Mouse (Mus musculus) midbrain, embryonic 16.5 days (tissue): ENCODE results near the gene Gpatch8. TPM values are rescaled to one million over a fixed set of nuclear protein-coding genes. Genes with fewer than 3 reads are reported as not detected.

ENCODE experiments used
- ATAC-seq: fragments of 200-750 bp; cut with Nextera tagmentation; 2 replicates; pipeline ENCODE4 v1.8.0; 2017; ENCODE audit warnings: moderate TSS enrichment
- H3K27ac ChIP-seq: fragments of 300-500 bp; sonication (generic); 2 replicates; pipeline ENCODE4 v1.5.1; 2014; ENCODE audit warnings: mild to moderate bottlenecking, low read length, mixed read lengths
- H3K27me3 ChIP-seq: fragments of 300-500 bp; sonication (generic); 2 replicates; pipeline ENCODE4 v1.6.1; 2014; ENCODE audit warnings: low read depth, low read length, mixed read lengths; ENCODE audit not compliant: control insufficient read depth, insufficient read depth
- H3K36me3 ChIP-seq: fragments of 300-500 bp; sonication (generic); 2 replicates; pipeline ENCODE4 v1.6.1; 2014; ENCODE audit warnings: mild to moderate bottlenecking, low read length, moderate library complexity, mixed read lengths; ENCODE audit not compliant: control insufficient read depth, insufficient read depth
- H3K4me1 ChIP-seq: fragments of 300-500 bp; sonication (generic); 2 replicates; pipeline ENCODE4 v1.6.1; 2014; ENCODE audit warnings: mild to moderate bottlenecking, low read length, mixed read lengths; ENCODE audit not compliant: control insufficient read depth, insufficient read depth
- H3K4me2 ChIP-seq: fragments of 300-500 bp; sonication (generic); 2 replicates; pipeline ENCODE4 v1.6.1; 2014; ENCODE audit warnings: mild to moderate bottlenecking, low read length, mixed read lengths
- H3K4me3 ChIP-seq: fragments of 300-500 bp; sonication (generic); 2 replicates; pipeline ENCODE4 v1.5.1; 2014; ENCODE audit warnings: low read depth, mild to moderate bottlenecking, low read length, moderate library complexity, mixed read lengths
- H3K9ac ChIP-seq: fragments of 300-500 bp; sonication (generic); 2 replicates; pipeline ENCODE4 v1.6.1; 2014; ENCODE audit warnings: low read depth, low read length, mixed read lengths
- H3K9me3 ChIP-seq: fragments of 300-500 bp; sonication (generic); replicated peaks from 2 replicates; pipeline ENCODE4 v1.6.1; 2014; ENCODE audit warnings: mild to moderate bottlenecking, low read length, mixed read lengths; ENCODE audit not compliant: control insufficient read depth, poor library complexity, severe bottlenecking
- WGBS: fragments of 180-500 bp; shearing (Covaris S2); extraction: QIAGEN DNeasy Blood & Tissue Kit; methylation state at CpG from one replicate; pipeline ENCODE4 v1.1.7; 2014; 5-methylcytosine and 5-hydroxymethylcytosine counted together
- polyA plus RNA-seq: library from polyadenylated mRNA; unstranded; fragments of >200 nt; fragmentation: Nextera tagmentation; extraction: Ambion mirVana; gene quantifications from 2 replicates; pipeline ENCODE4 v1.2.1, GENCODE M21; 2015

Gene Gpatch8
- polyA plus RNA-seq, 1 experiment from 2014 or later: 64.1 TPM

DNA sequence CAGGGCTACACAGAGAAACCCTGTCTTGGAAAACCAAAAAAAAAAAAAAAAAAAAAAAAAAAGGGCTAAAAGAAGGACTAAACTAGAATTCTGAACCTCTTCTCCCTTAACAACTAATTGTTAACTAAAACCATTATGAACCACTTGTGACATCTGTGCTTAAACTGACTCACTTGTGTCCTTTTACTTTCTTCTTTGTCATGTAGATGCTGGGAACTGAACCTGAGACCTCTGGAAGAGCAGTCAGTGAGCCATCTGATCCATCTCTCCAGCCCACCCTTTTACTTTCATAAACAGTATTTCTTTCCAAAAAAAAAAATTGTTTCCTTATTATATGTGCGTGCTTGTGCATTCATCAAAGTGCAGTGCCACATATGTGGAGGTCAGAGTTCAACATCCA lies 16.5 kb downstream of the Gpatch8 start:
- no peak for ATAC-seq
- Histone ChIP-seq H3K4me1 (no peaks in the 10 kb centered on the region), H3K9ac (no peak overlapping the region), H3K4me3 (no peak overlapping the region), H3K27me3 (no peaks in the 10 kb centered on the region), H3K36me3 (peaks cover 4% of the 10 kb centered on the region; the same call in 1 of the 2 replicates), H3K27ac (no peak overlapping the region), H3K4me2 (no peak overlapping the region), H3K9me3 (no peaks in the 10 kb centered on the region)
- 71% methylated on average over 1 of the region's 1 CpGs for WGBS

DNA sequence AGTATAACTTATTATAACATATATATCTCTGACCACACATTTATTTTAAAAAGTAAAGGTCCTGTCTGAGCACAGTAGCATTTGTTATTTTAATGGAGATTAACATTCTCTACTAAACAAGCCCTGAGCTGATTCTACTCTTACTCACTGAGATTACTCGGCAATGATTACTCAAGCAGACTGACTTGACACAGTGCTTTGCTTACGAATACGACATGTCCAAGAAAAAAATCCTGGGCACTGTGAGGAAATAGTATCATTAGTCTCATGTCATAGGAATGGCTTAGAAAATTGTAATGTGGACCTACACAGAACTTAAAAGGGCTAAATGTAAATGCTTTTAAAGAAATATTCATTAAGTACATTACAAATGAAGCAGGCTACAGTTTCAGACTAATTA lies 20.0 kb downstream of the Gpatch8 start:
- no peak overlapping the region for H3K4me2 ChIP-seq
- peaks cover 4% of the 10 kb centered on the region; the same call in 1 of the 2 replicates for H3K36me3 ChIP-seq
- H3K4me3 ChIP-seq: no peak overlapping the region
- H3K9me3 ChIP-seq: no peaks in the 10 kb centered on the region
- no peak for ATAC-seq
- H3K27ac ChIP-seq: no peak overlapping the region
- 54% methylated on average over 3 of the region's 3 CpGs for WGBS
- H3K4me1 ChIP-seq: peaks cover 2% of the 10 kb centered on the region; the same call in 1 of the 2 replicates
- no peaks in the 10 kb centered on the region for H3K27me3 ChIP-seq
- no peak overlapping the region for H3K9ac ChIP-seq

DNA sequence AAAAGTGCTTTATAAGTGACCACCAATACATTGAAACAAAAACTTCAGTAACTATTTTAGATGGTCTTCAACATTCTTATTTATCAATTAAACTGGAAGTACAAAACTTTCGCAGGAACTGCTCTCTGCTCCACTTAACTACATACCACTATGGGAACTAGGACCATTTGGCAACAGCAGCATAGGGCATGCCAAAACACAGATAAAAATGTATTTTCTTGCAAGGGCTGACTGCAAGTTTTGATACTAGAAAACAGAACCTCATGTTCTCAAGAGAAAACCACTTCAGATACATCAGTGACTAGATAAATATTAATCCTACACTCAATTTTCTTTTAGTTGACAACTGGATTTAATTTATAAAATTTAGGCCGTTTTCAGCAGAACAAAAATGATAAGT lies 22.1 kb downstream of the Gpatch8 start:
- no peak overlapping the region for H3K4me2 ChIP-seq
- 94% methylated on average over 2 of the region's 2 CpGs for WGBS
- no peak for ATAC-seq
- H3K9me3 ChIP-seq: no peaks in the 10 kb centered on the region
- peaks cover 4% of the 10 kb centered on the region; the same call in 1 of the 2 replicates for H3K36me3 ChIP-seq
- H3K4me3 ChIP-seq: no peak overlapping the region
- peaks cover 2% of the 10 kb centered on the region; the same call in 1 of the 2 replicates for H3K4me1 ChIP-seq
- no peak overlapping the region for H3K27ac ChIP-seq
- H3K27me3 ChIP-seq: no peaks in the 10 kb centered on the region
- no peak overlapping the region for H3K9ac ChIP-seq

DNA sequence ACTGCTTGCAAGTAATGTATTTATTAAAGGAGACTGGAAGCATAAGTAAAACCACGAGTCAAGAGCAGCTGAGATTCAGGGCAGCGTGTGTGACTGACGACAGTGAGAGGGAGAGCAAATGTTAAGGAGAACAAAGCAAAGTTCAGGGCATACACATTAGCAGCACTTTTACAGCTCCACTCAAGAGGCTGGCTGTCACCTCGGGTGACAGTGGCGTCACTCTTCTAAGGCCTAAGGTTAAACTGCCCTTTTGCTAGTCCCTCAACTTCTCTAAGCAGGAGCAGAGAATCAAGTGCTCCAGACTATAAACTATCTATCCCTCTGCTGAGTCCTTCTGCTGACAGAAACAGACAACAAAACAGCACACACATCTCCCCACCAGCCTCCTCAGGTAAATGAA lies 24.8 kb downstream of the Gpatch8 start:
- Histone ChIP-seq H3K4me2 (no peak overlapping the region), H3K4me1 (peaks cover 6% of the 10 kb centered on the region; the same call in 1 of the 2 replicates), H3K27me3 (no peaks in the 10 kb centered on the region), H3K36me3 (no peaks in the 10 kb centered on the region), H3K4me3 (no peak overlapping the region), H3K9me3 (no peaks in the 10 kb centered on the region), H3K9ac (no peak overlapping the region), H3K27ac (no peak overlapping the region)
- no peak for ATAC-seq
- WGBS: 58% methylated on average over 5 of the region's 5 CpGs

DNA sequence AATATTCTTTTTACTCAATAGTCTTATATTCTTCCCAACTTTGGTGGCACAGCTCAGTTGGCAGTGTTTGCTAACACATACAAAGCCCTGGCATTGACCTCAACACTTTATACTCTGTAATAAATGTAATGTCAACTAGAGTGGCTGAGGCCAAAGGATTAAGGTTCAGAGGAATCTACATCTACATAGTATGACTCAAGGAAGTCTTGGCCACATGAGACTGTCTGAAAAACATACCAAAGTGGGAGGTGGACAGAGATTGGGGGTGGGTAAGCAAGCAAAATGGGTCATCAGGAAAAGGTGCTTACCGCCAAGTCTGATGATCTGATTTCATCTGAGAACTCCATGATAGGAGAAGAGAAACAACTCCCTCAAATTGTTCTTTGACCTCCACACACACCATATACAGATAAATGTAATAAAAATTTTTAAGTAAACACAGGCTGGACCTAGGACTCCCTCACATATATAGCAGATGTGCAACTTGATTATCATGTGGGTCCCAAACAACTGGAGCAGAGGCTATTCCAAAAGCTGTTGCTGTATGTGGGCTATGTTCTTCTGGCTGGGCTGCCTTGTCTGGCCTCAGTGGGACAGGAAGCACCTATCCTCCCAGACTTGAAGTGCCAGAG lies 41.3 kb downstream of the Gpatch8 start:
- Histone ChIP-seq H3K4me2 (no peak overlapping the region), H3K27ac (no peak overlapping the region), H3K4me3 (no peak overlapping the region), H3K27me3 (no peaks in the 10 kb centered on the region), H3K9ac (no peak overlapping the region), H3K9me3 (no peaks in the 10 kb centered on the region), H3K36me3 (no peaks in the 10 kb centered on the region; the same call in 1 of the 2 replicates), H3K4me1 (no peaks in the 10 kb centered on the region)
- WGBS: 96% methylated on average over 1 of the region's 1 CpGs
- ATAC-seq: no peak

DNA sequence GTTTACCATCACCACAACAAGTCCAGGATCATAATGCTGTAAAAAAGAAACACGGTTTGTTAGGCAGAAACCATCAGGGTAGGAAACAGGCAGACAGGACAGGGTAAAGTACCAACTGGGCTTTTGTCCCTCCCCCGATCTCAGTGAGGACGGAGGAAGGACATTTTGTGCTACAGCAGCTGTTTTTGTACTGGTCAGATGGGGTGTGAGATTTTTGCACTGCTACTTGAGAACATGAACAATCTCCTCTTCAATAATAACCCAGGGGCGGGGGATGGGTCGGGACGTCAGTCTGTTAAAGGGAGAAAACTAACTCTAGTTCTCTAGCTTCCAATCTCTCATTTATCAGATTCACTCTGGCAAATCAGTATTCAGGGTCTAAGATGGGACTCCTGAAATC lies 46.0 kb downstream of the Gpatch8 start:
- Histone ChIP-seq H3K36me3 (peaks cover 5% of the 10 kb centered on the region), H3K27ac (no peak overlapping the region), H3K4me1 (no peaks in the 10 kb centered on the region), H3K9me3 (no peaks in the 10 kb centered on the region), H3K4me2 (no peak overlapping the region), H3K4me3 (no peak overlapping the region), H3K9ac (no peak overlapping the region), H3K27me3 (no peaks in the 10 kb centered on the region)
- 72% methylated on average over 6 of the region's 6 CpGs for WGBS
- no peak for ATAC-seq

DNA sequence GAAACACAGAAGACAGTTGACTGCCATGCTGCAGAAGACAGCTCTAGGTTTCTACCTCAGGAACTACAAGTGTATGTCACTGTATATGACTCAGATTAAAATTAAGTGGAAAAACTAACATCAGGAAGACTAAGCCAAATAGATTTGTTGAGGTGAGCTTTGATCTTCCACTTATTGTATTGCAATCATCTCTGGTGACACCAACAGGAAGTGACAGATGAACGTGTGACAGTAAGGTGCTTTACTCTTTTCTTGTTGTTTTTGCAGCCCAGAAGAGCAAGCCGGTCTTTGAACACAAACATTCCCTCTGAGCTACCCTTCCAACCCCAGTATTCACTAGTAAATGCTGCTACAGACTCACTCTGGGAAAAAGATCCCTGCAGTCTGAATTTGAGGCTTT lies 59.5 kb downstream of the Gpatch8 start:
- Histone ChIP-seq H3K9ac (no peak overlapping the region), H3K4me3 (no peak overlapping the region), H3K27me3 (no peaks in the 10 kb centered on the region), H3K9me3 (no peaks in the 10 kb centered on the region), H3K27ac (no peak overlapping the region), H3K36me3 (peaks cover 6% of the 10 kb centered on the region; the same call in 1 of the 2 replicates), H3K4me1 (no peaks in the 10 kb centered on the region), H3K4me2 (no peak overlapping the region)
- 80% methylated on average over 2 of the region's 2 CpGs for WGBS
- ATAC-seq: no peak

DNA sequence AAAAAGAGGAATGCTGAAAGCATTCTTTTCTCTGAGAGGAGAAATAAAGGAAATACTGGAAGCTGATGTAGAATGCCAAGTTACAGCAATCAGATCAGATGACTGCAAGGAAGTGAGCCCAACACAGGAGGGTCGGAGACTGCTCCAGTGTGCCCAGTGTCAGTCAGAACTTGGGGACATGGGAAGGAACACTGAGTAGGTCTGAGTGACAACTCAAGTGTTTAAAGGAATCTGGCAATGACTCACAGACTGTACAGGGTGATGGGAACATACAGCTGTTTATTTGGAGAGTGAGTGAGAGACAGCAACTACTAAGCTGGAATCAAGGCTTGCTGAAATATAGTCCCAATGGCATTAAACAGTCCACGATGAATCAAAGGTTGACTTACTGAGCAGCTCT lies 60.0 kb downstream of the Gpatch8 start:
- peaks cover 6% of the 10 kb centered on the region; the same call in 1 of the 2 replicates for H3K36me3 ChIP-seq
- WGBS: 98% methylated on average over 2 of the region's 2 CpGs

DNA sequence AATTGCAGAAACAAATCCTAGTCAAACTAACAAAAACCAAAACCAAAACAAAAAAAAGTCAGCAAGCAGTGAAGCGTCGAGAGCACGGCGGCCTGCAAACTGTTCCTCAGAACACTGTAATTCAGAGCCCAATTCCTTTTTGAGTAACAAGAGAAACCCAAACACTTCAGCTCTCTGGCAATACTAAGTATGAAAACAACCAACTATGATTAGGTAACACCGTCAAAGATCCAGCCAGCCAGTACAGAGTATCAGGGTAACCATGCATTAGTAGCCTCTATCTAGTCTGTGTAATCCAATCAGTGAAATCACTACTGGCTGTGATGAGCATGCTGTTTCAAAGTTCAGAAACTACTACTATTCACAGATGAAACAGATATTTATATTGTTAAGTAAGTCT lies 60.5 kb downstream of the Gpatch8 start:
- WGBS: 96% methylated on average over 5 of the region's 5 CpGs

More for the DNA sequence above, 60.0 kb downstream of the Gpatch8 start:
- Histone ChIP-seq H3K27ac (no peak overlapping the region), H3K9ac (no peak overlapping the region), H3K4me1 (no peaks in the 10 kb centered on the region), H3K4me3 (no peak overlapping the region), H3K4me2 (no peak overlapping the region), H3K27me3 (no peaks in the 10 kb centered on the region), H3K9me3 (no peaks in the 10 kb centered on the region)
- no peak for ATAC-seq

More for the DNA sequence above, 60.5 kb downstream of the Gpatch8 start:
- Histone ChIP-seq H3K4me1 (no peaks in the 10 kb centered on the region), H3K27ac (no peak overlapping the region), H3K4me3 (no peak overlapping the region), H3K36me3 (peaks cover 6% of the 10 kb centered on the region; the same call in 1 of the 2 replicates), H3K9me3 (no peaks in the 10 kb centered on the region), H3K9ac (no peak overlapping the region), H3K27me3 (no peaks in the 10 kb centered on the region), H3K4me2 (no peak overlapping the region)
- ATAC-seq: no peak
